Mouse (Mus musculus): Measurements from ENCODE around the gene Tvp23b. TPM values are rescaled to one million over a fixed set of nuclear protein-coding genes. Genes with fewer than 3 reads are reported as not detected.

Tvp23b gene
- 64.2 and 67.1 TPM in 2 replicates for polyA plus RNA-seq (2015; fragmentation: Nextera tagmentation; extraction: Ambion mirVana)

GRCm38 (mm10) chr11:62879220-62880048 is at the start of gene Tvp23b:
Gene Tvp23b (plus strand): TSS chr11:62879455.
- ATAC-seq (ENCODE audit: low FRiP score, low read depth), result peak; percentile 97
- Histone ChIP-seq H3K9ac (peak within 1 kb of the TSS; percentile 88), H3K27ac (peak within 1 kb of the TSS; percentile 83), H3K9me3 (no peaks in the 10 kb centered on the region), H3K4me1 (peaks cover 8% of the 10 kb centered on the region; the same call in 1 of the 2 replicates), H3K4me2 (replicated peaks) (peak within 1 kb of the TSS; percentile 72), H3K27me3 (no peaks in the 10 kb centered on the region), H3K4me3 (peak within 1 kb of the TSS; percentile 80), H3K36me3 (peaks cover 18% of the 10 kb centered on the region)
- WGBS, result 2% methylated on average over 55 of the region's 55 CpGs

- Histone ChIP-seq H3K27me3 (no peaks in the 10 kb centered on the region), H3K4me3 (no peak overlapping the region), H3K9me3 (no peaks in the 10 kb centered on the region), H3K9ac (no peak overlapping the region), H3K4me1 (peaks cover 15% of the 10 kb centered on the region), H3K4me2 (replicated peaks) (no peak overlapping the region), H3K27ac (no peak overlapping the region), H3K36me3 (peaks cover 27% of the 10 kb centered on the region)
- 86% methylated on average over 2 of the region's 2 CpGs for WGBS
- no peak for ATAC-seq (ENCODE audit: low FRiP score, low read depth)
Measured at GRCm38 (mm10) chr11:62830387-62830786, 48.9 kb upstream of the Tvp23b start.

- Histone ChIP-seq H3K9ac (no peak overlapping the region), H3K27me3 (no peaks in the 10 kb centered on the region), H3K36me3 (peaks cover 38% of the 10 kb centered on the region), H3K4me3 (no peak overlapping the region), H3K9me3 (no peaks in the 10 kb centered on the region), H3K4me2 (replicated peaks) (no peak overlapping the region), H3K27ac (no peak overlapping the region), H3K4me1 (peaks cover under 1% of the 10 kb centered on the region; the same call in 1 of the 2 replicates)
- no peak for ATAC-seq (ENCODE audit: low FRiP score, low read depth)
Measured at GRCm38 (mm10) chr11:62831906-62832305, 47.3 kb upstream of the Tvp23b start.

- H3K9me3 ChIP-seq, result no peaks in the 10 kb centered on the region
- H3K27ac ChIP-seq, result no peak overlapping the region
- 83% methylated on average over 5 of the region's 5 CpGs for WGBS
- H3K9ac ChIP-seq, result no peak overlapping the region
- peaks cover 20% of the 10 kb centered on the region for H3K36me3 ChIP-seq
- ATAC-seq (ENCODE audit: low FRiP score, low read depth), result no peak
- no peaks in the 10 kb centered on the region for H3K27me3 ChIP-seq
- H3K4me1 ChIP-seq, result peaks cover 25% of the 10 kb centered on the region
- no peak overlapping the region for H3K4me2 ChIP-seq (replicated peaks)
- no peak overlapping the region for H3K4me3 ChIP-seq
Measured at GRCm38 (mm10) chr11:62844562-62844961, 34.7 kb upstream of the Tvp23b start.

- WGBS, result 76% methylated on average over 3 of the region's 3 CpGs
- Histone ChIP-seq H3K4me2 (replicated peaks) (no peak overlapping the region), H3K4me1 (peaks cover 25% of the 10 kb centered on the region), H3K27ac (no peak overlapping the region), H3K9ac (no peak overlapping the region), H3K36me3 (peaks cover 9% of the 10 kb centered on the region), H3K4me3 (no peak overlapping the region), H3K9me3 (no peaks in the 10 kb centered on the region), H3K27me3 (no peaks in the 10 kb centered on the region)
- ATAC-seq (ENCODE audit: low FRiP score, low read depth), result no peak
Measured at GRCm38 (mm10) chr11:62845730-62846129, 33.5 kb upstream of the Tvp23b start.

GRCm38 (mm10) chr11:62846961-62847654 is 32.1 kb upstream of the Tvp23b start, which contains the start of gene Fbxw10:
Gene Fbxw10 (plus strand): TSS chr11:62847069.
- ATAC-seq (ENCODE audit: low FRiP score, low read depth), result peak; percentile 78; the same call in 1 of the 2 replicates

GRCm38 (mm10) chr11:62847655-62848191 is 31.5 kb upstream of the Tvp23b start:
- WGBS, result 25% methylated on average over 4 of the region's 4 CpGs
- ATAC-seq (ENCODE audit: low FRiP score, low read depth), result 0 out of 2 replicates have a peak, but pooled peaks have one; percentile 11
- Histone ChIP-seq H3K9ac (peak overlapping the region; percentile 48; the same call in 1 of the 2 replicates), H3K4me2 (replicated peaks) (peak overlapping the region; percentile 58), H3K27me3 (no peaks in the 10 kb centered on the region), H3K9me3 (no peaks in the 10 kb centered on the region), H3K4me3 (peak overlapping the region; percentile 35; the same call in 1 of the 2 replicates), H3K36me3 (no peaks in the 10 kb centered on the region), H3K4me1 (peaks cover 25% of the 10 kb centered on the region), H3K27ac (peak overlapping the region; percentile 80)

More at GRCm38 (mm10) chr11:62846961-62847654, 32.1 kb upstream of the Tvp23b start, which contains the start of gene Fbxw10:
- Histone ChIP-seq H3K36me3 (no peaks in the 10 kb centered on the region), H3K27me3 (no peaks in the 10 kb centered on the region), H3K4me2 (replicated peaks) (peak within 1 kb of the TSS; percentile 58), H3K4me1 (peaks cover 25% of the 10 kb centered on the region), H3K9ac (peak within 1 kb of the TSS; percentile 48; the same call in 1 of the 2 replicates), H3K27ac (peak within 1 kb of the TSS; percentile 80), H3K9me3 (no peaks in the 10 kb centered on the region), H3K4me3 (peak within 1 kb of the TSS; percentile 35)
- WGBS, result 6% methylated on average over 12 of the region's 12 CpGs

- Histone ChIP-seq H3K4me3 (no peak overlapping the region), H3K9ac (0 out of 2 replicates have a peak overlapping the region, but pooled peaks have one; percentile 13), H3K4me2 (replicated peaks) (no peak overlapping the region), H3K36me3 (no peaks in the 10 kb centered on the region), H3K27ac (no peak overlapping the region), H3K4me1 (peaks cover 25% of the 10 kb centered on the region), H3K9me3 (no peaks in the 10 kb centered on the region), H3K27me3 (no peaks in the 10 kb centered on the region)
- WGBS, result 42% methylated on average over 2 of the region's 2 CpGs
- ATAC-seq (ENCODE audit: low FRiP score, low read depth), result no peak
Measured at GRCm38 (mm10) chr11:62848301-62848700, 31.0 kb upstream of the Tvp23b start.

- no peak overlapping the region for H3K27ac ChIP-seq
- H3K4me3 ChIP-seq, result no peak overlapping the region
- 78% methylated on average over 1 of the region's 1 CpGs for WGBS
- H3K9ac ChIP-seq, result no peak overlapping the region
- no peaks in the 10 kb centered on the region for H3K27me3 ChIP-seq
- H3K4me1 ChIP-seq, result peaks cover 17% of the 10 kb centered on the region
- ATAC-seq (ENCODE audit: low FRiP score, low read depth), result no peak
- H3K4me2 ChIP-seq (replicated peaks), result no peak overlapping the region
- no peaks in the 10 kb centered on the region for H3K36me3 ChIP-seq
- no peaks in the 10 kb centered on the region for H3K9me3 ChIP-seq
Measured at GRCm38 (mm10) chr11:62851199-62851598, 28.1 kb upstream of the Tvp23b start.

- Histone ChIP-seq H3K4me1 (peaks cover 3% of the 10 kb centered on the region), H3K27me3 (no peaks in the 10 kb centered on the region), H3K36me3 (no peaks in the 10 kb centered on the region), H3K9ac (no peak overlapping the region), H3K4me2 (replicated peaks) (no peak overlapping the region), H3K4me3 (no peak overlapping the region), H3K9me3 (no peaks in the 10 kb centered on the region), H3K27ac (no peak overlapping the region)
- no peak for ATAC-seq (ENCODE audit: low FRiP score, low read depth)
- 89% methylated on average over 6 of the region's 6 CpGs for WGBS
Measured at GRCm38 (mm10) chr11:62853334-62853733, 25.9 kb upstream of the Tvp23b start.

- Histone ChIP-seq H3K27me3 (no peaks in the 10 kb centered on the region; the same call in 1 of the 2 replicates), H3K27ac (no peak overlapping the region), H3K4me1 (no peaks in the 10 kb centered on the region), H3K4me2 (replicated peaks) (no peak overlapping the region), H3K4me3 (no peak overlapping the region), H3K9me3 (no peaks in the 10 kb centered on the region), H3K9ac (no peak overlapping the region), H3K36me3 (no peaks in the 10 kb centered on the region)
- no peak for ATAC-seq (ENCODE audit: low FRiP score, low read depth)
- 80% methylated on average over 4 of the region's 4 CpGs for WGBS
Measured at GRCm38 (mm10) chr11:62865562-62865961, 13.7 kb upstream of the Tvp23b start.

- Histone ChIP-seq H3K9me3 (no peaks in the 10 kb centered on the region), H3K27me3 (no peaks in the 10 kb centered on the region; the same call in 1 of the 2 replicates), H3K4me3 (no peak overlapping the region), H3K36me3 (no peaks in the 10 kb centered on the region), H3K4me1 (no peaks in the 10 kb centered on the region), H3K27ac (no peak overlapping the region), H3K9ac (no peak overlapping the region), H3K4me2 (replicated peaks) (no peak overlapping the region)
- no peak for ATAC-seq (ENCODE audit: low FRiP score, low read depth)
- 75% methylated on average over 7 of the region's 7 CpGs for WGBS
Measured at GRCm38 (mm10) chr11:62866685-62867084, 12.6 kb upstream of the Tvp23b start.
